Mouse (Mus musculus) liver, postnatal 0 days (tissue): ENCODE measurements around the gene Zfp454.

Experiments used
- CTCF ChIP-seq: sonication (generic); IDR thresholded peaks from 2 replicates; pipeline ENCODE4 v1.5.1; 2016; ENCODE audit warnings: antibody characterized with exemption, low read depth
- EP300 ChIP-seq: IDR thresholded peaks from 2 replicates; pipeline ENCODE4 v1.6.1; 2016; ENCODE audit warnings: antibody characterized with exemption, low read depth, mild to moderate bottlenecking

GRCm38 (mm10) chr11:50892441-50892840 lies 5.0 kb upstream of the Zfp454 start:
- TF ChIP-seq CTCF (no peak), EP300 (no peak)
